Mouse (Mus musculus) stomach, postnatal 0 days (tissue): ENCODE measurements at regions not wholly inside any gene's neighbourhood (a gene's known extent, or its start where the extent isn't known, plus 50 kb on each side); places are given as distances from the start of the nearest gene placed in this dataset.

ENCODE experiments used
- CTCF ChIP-seq: IDR thresholded peaks from 2 replicates; pipeline ENCODE4 v1.5.1; 2016; ENCODE audit warnings: antibody characterized with exemption, low read depth, mild to moderate bottlenecking, moderate library complexity
- EP300 ChIP-seq: optimal IDR thresholded peaks from 2 replicates; pipeline ENCODE3; 2016; ENCODE audit warnings: antibody characterized with exemption

- no peak for TF ChIP-seq CTCF
- no peak for TF ChIP-seq EP300
Observed at GRCm38 (mm10) chr2:72855276-72855970, 124.8 kb downstream of the Sp3 start.
